Mouse (Mus musculus) stomach, postnatal 0 days (tissue): ENCODE results near the gene Klk13. TPM values are rescaled to one million over a fixed set of nuclear protein-coding genes. Genes with fewer than 3 reads are reported as not detected.
"Not testable (repeated sequence)": the region's sequence is repeated elsewhere in the genome, so short reads cannot be mapped to it uniquely, and the experiment has no call there.

Source experiments
- ATAC-seq: fragments of 200-750 bp; cut with Nextera tagmentation; 2 replicates; pipeline ENCODE4 v1.8.0; 2017; ENCODE audit not compliant: low FRiP score, low TSS enrichment
- DNase-seq: peaks from one replicate; pipeline ENCODE4 v3.0.0-alpha.2; 2016; ENCODE audit warnings: low spot score
- H3K27ac ChIP-seq: fragments of 300-500 bp; sonication (generic); replicated peaks from 2 replicates; pipeline ENCODE4 v1.5.1; 2014; ENCODE audit warnings: mild to moderate bottlenecking, control low read depth
- H3K27me3 ChIP-seq: fragments of 300-500 bp; sonication (generic); 2 replicates; pipeline ENCODE4 v1.6.1; 2014; ENCODE audit warnings: low read length; ENCODE audit not compliant: control insufficient read depth, insufficient read depth
- H3K36me3 ChIP-seq: fragments of 300-500 bp; sonication (generic); 2 replicates; pipeline ENCODE4 v1.6.1; 2014; ENCODE audit warnings: low read length, mixed read lengths; ENCODE audit not compliant: control insufficient read depth, insufficient read depth
- H3K4me1 ChIP-seq: fragments of 300-500 bp; sonication (generic); replicated peaks from 2 replicates; pipeline ENCODE4 v1.6.1; 2014; ENCODE audit warnings: antibody characterized with exemption; ENCODE audit not compliant: control insufficient read depth, insufficient read depth
- H3K4me2 ChIP-seq: fragments of 300-500 bp; sonication (generic); replicated peaks from 2 replicates; pipeline ENCODE4 v1.6.1; 2014; ENCODE audit warnings: low read depth, mild to moderate bottlenecking, control low read depth, moderate library complexity
- H3K4me3 ChIP-seq: fragments of 300-500 bp; sonication (generic); 2 replicates; pipeline ENCODE4 v1.5.1; 2014; ENCODE audit warnings: low read depth, low read length, control low read depth
- H3K9ac ChIP-seq: fragments of 300-500 bp; sonication (generic); 2 replicates; pipeline ENCODE4 v1.6.1; 2014; ENCODE audit warnings: mild to moderate bottlenecking, low read length, control low read depth, mixed read lengths
- H3K9me3 ChIP-seq: fragments of 300-500 bp; sonication (generic); 2 replicates; pipeline ENCODE4 v1.6.1; 2016; ENCODE audit warnings: low read length; ENCODE audit not compliant: control insufficient read depth
- CTCF ChIP-seq: IDR thresholded peaks from 2 replicates; pipeline ENCODE4 v1.5.1; 2016; ENCODE audit warnings: antibody characterized with exemption, low read depth, mild to moderate bottlenecking, moderate library complexity
- EP300 ChIP-seq: optimal IDR thresholded peaks from 2 replicates; pipeline ENCODE3; 2016; ENCODE audit warnings: antibody characterized with exemption
- WGBS: fragments of 180-500 bp; shearing (Covaris S2); extraction: QIAGEN DNeasy Blood & Tissue Kit; methylation state at CpG from one replicate; pipeline ENCODE4 v1.1.7; 2014; 5-methylcytosine and 5-hydroxymethylcytosine counted together
- polyA plus RNA-seq: library from polyadenylated mRNA; unstranded; fragments of >200 nt; fragmentation: Nextera tagmentation; extraction: Ambion mirVana; gene quantifications from 2 replicates; pipeline ENCODE4 v1.2.1, GENCODE M21; 2015

The Klk13 gene
- polyA plus RNA-seq, 1 experiment from 2014 or later, result 84.7 TPM

DNA sequence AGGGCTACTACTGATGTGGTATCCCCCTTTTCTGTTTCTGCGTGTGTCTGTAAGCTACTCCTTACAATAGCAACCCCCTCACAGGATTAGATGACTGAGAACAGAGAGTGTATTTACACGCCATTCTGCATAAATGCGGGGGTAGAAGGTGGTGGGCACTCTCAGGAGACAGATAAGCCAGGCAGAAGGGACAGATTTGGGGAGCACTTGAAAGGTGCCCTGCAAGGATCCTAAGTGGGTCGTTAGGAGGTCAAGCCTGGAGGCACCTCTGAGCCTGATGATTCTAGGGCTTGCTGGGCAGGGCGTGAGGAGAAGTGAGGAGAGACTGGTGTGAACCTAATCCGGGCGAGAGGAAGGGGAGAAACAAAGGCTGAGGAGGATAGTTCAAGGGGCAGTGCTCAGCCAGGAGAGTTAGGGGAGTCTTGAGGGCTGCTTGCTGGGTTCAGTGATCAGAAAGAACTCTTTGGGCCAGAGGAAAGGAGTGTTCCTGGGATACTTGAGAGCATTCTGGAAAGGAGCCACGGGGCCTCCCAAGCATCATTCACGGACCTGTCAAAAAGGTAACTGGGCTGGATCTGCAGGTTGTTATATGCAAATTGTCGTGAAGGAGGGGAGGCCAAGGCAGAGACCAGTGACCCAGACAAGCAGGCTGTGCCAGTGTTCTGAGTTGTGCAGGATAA lies 39.6 kb upstream of the Klk13 start:
- Histone ChIP-seq H3K36me3 (peaks cover 21% of the 10 kb centered on the region), H3K9ac (peak overlapping the region; percentile 73), H3K4me1 (0 out of 2 replicates have a peak, but pooled peaks cover 6% of the 10 kb centered on the region), H3K4me2 (peak overlapping the region; percentile 76), H3K27ac (peak overlapping the region; percentile 82), H3K4me3 (peak overlapping the region; percentile 64), H3K9me3 (no peaks in the 10 kb centered on the region), H3K27me3 (no peaks in the 10 kb centered on the region)
- 4% methylated on average over 10 of the region's 10 CpGs for WGBS
- DNase-seq (peak; percentile 62), ATAC-seq (no peak)
- TF ChIP-seq EP300, result peak; percentile 68
- no peak for TF ChIP-seq CTCF

DNA sequence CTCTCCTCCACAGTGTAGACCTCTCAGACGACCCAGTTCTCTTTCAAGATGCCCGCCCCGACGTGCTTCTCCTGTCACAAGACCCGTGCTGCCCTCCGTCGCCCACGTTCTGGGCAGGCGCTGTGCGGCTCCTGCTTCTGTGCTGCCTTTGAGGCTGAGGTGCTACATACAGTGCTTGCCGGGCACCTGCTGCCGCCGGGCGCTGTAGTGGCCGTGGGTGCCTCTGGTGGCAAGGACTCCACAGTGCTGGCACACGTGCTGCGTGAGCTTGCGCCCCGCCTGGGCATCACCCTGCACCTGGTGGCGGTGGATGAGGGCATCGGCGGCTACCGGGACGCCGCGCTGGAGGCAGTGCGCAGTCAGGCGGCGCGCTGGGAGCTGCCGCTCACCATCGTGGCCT lies 37.3 kb upstream of the Klk13 start:
- no peak for TF ChIP-seq CTCF
- no peak for TF ChIP-seq EP300
- WGBS, result 92% methylated on average over 32 of the region's 32 CpGs

GRCm38 (mm10) chr7:43678517-43678916 lies 33.9 kb upstream of the Klk13 start:
- H3K27me3 ChIP-seq, result no peaks in the 10 kb centered on the region
- H3K4me2 ChIP-seq, result no peak overlapping the region
- H3K36me3 ChIP-seq, result peaks cover 21% of the 10 kb centered on the region
- H3K27ac ChIP-seq, result no peak overlapping the region
- DNase-seq (peak; percentile 56), ATAC-seq (no peak)
- no peaks in the 10 kb centered on the region for H3K4me1 ChIP-seq
- H3K9me3 ChIP-seq, result no peaks in the 10 kb centered on the region
- peak; percentile 74 for TF ChIP-seq CTCF
- TF ChIP-seq EP300, result no peak
- H3K4me3 ChIP-seq, result no peak overlapping the region
- no peak overlapping the region for H3K9ac ChIP-seq

More for the DNA sequence above, 37.3 kb upstream of the Klk13 start:
- DNase-seq (no peak), ATAC-seq (no peak)
- no peaks in the 10 kb centered on the region for H3K9me3 ChIP-seq
- peaks cover 21% of the 10 kb centered on the region for H3K36me3 ChIP-seq
- H3K4me2 ChIP-seq, result no peak overlapping the region
- H3K4me1 ChIP-seq, result 0 out of 2 replicates have a peak, but pooled peaks cover 6% of the 10 kb centered on the region
- H3K4me3 ChIP-seq, result no peak overlapping the region
- no peaks in the 10 kb centered on the region for H3K27me3 ChIP-seq
- no peak overlapping the region for H3K27ac ChIP-seq
- no peak overlapping the region for H3K9ac ChIP-seq

- peak; percentile 68 for DNase-seq
- H3K9ac ChIP-seq, result no peak overlapping the region
- H3K36me3 ChIP-seq, result peaks cover 13% of the 10 kb centered on the region
- no peaks in the 10 kb centered on the region for H3K27me3 ChIP-seq
- no peaks in the 10 kb centered on the region for H3K9me3 ChIP-seq
- TF ChIP-seq CTCF, result peak; percentile 93
- no peak for TF ChIP-seq EP300
- H3K4me3 ChIP-seq, result no peak overlapping the region
- H3K4me1 ChIP-seq, result no peaks in the 10 kb centered on the region
- no peak overlapping the region for H3K4me2 ChIP-seq
- peak; percentile 41; the same call in 1 of the 2 replicates for ATAC-seq
- WGBS, result 19% methylated on average over 5 of the region's 5 CpGs
- H3K27ac ChIP-seq, result no peak overlapping the region
Measured at GRCm38 (mm10) chr7:43680960-43681359, 31.4 kb upstream of the Klk13 start.

DNA sequence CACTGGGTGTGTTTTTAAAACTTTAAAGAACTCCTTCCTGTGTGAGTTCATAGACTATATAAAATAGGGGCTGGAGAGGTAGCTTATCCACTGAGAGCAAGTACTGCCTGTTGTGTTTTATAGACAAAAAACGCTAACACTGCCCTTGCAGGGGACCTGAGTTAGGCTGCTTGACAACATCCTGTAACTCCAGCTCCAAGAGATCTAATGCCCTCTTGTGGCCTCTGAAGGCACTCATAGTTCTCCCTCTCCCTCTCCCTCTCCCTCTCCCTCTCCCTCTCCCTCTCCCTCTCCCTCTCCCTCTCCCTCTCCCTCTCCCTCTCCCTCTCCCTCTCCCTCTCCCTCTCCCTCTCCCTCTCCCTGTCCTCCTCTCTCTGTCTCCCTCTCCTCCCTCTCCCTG lies 29.9 kb upstream of the Klk13 start:
- not testable (repeated sequence) for H3K9me3 ChIP-seq, H3K27me3 ChIP-seq, H3K4me1 ChIP-seq, DNase-seq, H3K36me3 ChIP-seq, H3K4me2 ChIP-seq, ATAC-seq, H3K9ac ChIP-seq, H3K27ac ChIP-seq, H3K4me3 ChIP-seq
- peak; percentile 60 for TF ChIP-seq CTCF
- 62% methylated on average over 1 of the region's 1 CpGs for WGBS

DNA sequence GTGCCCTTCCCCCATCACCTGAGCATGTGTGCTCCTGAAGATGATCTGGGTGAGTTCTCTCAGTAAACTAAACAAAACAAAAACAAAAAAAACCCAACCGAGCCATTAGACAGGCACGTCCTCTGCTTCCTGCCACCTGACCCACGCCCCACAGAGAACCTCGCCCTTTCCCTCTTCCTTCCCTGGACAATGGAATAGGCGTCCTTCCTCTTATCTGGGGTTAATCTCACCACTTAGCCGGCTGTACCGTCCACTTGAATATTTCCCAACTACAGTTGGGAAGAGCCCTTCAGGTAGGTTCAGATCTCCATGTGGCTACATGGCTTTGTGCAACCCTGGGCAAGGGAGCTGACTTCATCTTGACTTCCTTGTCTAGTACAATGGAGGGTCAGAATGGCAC lies 27.3 kb upstream of the Klk13 start:
- no peaks in the 10 kb centered on the region for H3K4me1 ChIP-seq
- no peak overlapping the region for H3K4me3 ChIP-seq
- ATAC-seq, result no peak
- H3K27ac ChIP-seq, result no peak overlapping the region
- H3K9ac ChIP-seq, result no peak overlapping the region
- H3K36me3 ChIP-seq, result no peaks in the 10 kb centered on the region
- 43% methylated on average over 7 of the region's 7 CpGs for WGBS
- no peaks in the 10 kb centered on the region for H3K9me3 ChIP-seq
- TF ChIP-seq CTCF (no peak), EP300 (no peak)
- H3K27me3 ChIP-seq, result no peaks in the 10 kb centered on the region
- no peak overlapping the region for H3K4me2 ChIP-seq
- DNase-seq, result no peak
